Mouse (Mus musculus): ENCODE results near the gene Rchy1. TPM values are rescaled to one million over a fixed set of nuclear protein-coding genes. Genes with fewer than 3 reads are reported as not detected.

Gene Rchy1
- 44.0 and 45.8 TPM in 2 replicates for polyA plus RNA-seq (2016; fragmentation: Nextera tagmentation; extraction: Ambion mirVana)

DNA sequence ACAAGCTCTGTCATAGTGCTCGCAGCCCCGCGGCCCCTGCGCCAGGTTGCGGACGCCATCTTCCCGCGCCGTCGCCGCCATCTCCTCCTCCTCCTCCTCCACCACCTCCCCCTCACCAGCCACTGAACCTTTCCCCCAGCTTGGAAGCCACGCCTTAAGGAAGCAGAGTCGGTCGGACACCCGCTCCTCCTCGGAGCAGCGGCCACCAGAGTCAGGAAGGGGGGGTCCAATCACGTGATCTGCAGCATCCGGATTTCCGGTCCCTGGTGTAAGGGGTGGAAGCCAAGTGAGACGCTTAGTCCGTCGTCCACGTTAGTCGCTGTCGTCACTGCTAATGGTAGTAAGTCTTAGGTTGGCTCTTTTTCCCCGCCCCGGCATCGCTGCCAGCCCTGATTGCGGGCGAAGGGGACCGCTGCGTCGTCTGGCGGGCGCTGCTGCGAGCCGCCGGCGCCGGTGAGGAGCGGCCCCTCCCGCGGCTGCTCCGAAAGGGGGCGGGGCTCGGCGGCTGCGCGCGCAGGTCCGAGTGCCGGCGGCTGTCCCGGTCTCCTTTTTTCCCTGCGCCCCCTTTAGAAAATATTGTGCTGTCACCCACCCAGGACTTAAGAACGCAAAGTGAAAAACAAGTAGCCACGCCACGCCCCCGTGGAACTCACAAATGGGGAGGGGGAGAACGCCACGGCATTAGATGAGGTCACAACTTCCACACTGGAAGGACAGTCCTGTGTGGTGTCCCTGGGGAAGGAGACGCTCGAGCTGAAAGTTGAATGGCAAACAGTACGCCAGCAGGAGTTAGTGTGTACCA is at the start of gene Rchy1:
TSS of gene Rchy1 (minus strand) at position 430 of the 802 bp plus-strand sequence.
- H3K4me2 ChIP-seq = peak within 1 kb of the TSS; percentile 76
- ATAC-seq = peak; percentile 92
- peak within 1 kb of the TSS; percentile 96 for H3K27ac ChIP-seq
- peaks cover 50% of the 10 kb centered on the region for H3K4me1 ChIP-seq
- H3K4me3 ChIP-seq = peak within 1 kb of the TSS; percentile 80
- H3K36me3 ChIP-seq = peaks cover 18% of the 10 kb centered on the region
- no peaks in the 10 kb centered on the region for H3K27me3 ChIP-seq (replicated peaks)
- H3K9me3 ChIP-seq (replicated peaks) = no peaks in the 10 kb centered on the region
- WGBS (ENCODE audit: insufficient replicate concordance) = under 1% methylated on average over 65 of the region's 65 CpGs
- H3K9ac ChIP-seq = peak within 1 kb of the TSS; percentile 87

GRCm38 (mm10) chr5:92011756-92012155 is 48.9 kb upstream of the Rchy1 start:
- no peak for ATAC-seq
- no peak overlapping the region for H3K4me3 ChIP-seq
- no peaks in the 10 kb centered on the region for H3K9me3 ChIP-seq (replicated peaks)
- H3K4me1 ChIP-seq = no peaks in the 10 kb centered on the region
- WGBS (ENCODE audit: insufficient replicate concordance) = 54% methylated on average over 7 of the region's 7 CpGs
- H3K9ac ChIP-seq = no peak overlapping the region
- H3K36me3 ChIP-seq = no peaks in the 10 kb centered on the region
- no peak overlapping the region for H3K4me2 ChIP-seq
- no peaks in the 10 kb centered on the region for H3K27me3 ChIP-seq (replicated peaks)
- H3K27ac ChIP-seq = no peak overlapping the region

- no peak overlapping the region for H3K27ac ChIP-seq
- no peak overlapping the region for H3K4me2 ChIP-seq
- H3K4me3 ChIP-seq = no peak overlapping the region
- H3K4me1 ChIP-seq = no peaks in the 10 kb centered on the region
- H3K36me3 ChIP-seq = no peaks in the 10 kb centered on the region
- H3K27me3 ChIP-seq (replicated peaks) = no peaks in the 10 kb centered on the region
- 19% methylated on average over 2 of the region's 2 CpGs for WGBS (ENCODE audit: insufficient replicate concordance)
- H3K9me3 ChIP-seq (replicated peaks) = no peaks in the 10 kb centered on the region
- no peak overlapping the region for H3K9ac ChIP-seq
- peak; percentile 51; the same call in 1 of the 2 replicates for ATAC-seq
These were observed 47.0 kb upstream of the Rchy1 start for GRCm38 (mm10) chr5:92009827-92010226.

- no peak overlapping the region for H3K4me3 ChIP-seq
These were observed 40.1 kb upstream of the Rchy1 start for GRCm38 (mm10) chr5:92003011-92003410.

GRCm38 (mm10) chr5:92000770-92001169 is 37.9 kb upstream of the Rchy1 start:
- no peak overlapping the region for H3K4me2 ChIP-seq
- no peak overlapping the region for H3K9ac ChIP-seq
- no peak overlapping the region for H3K4me3 ChIP-seq
- H3K36me3 ChIP-seq = no peaks in the 10 kb centered on the region
- no peak for ATAC-seq
- peaks cover 5% of the 10 kb centered on the region; the same call in 1 of the 2 replicates for H3K9me3 ChIP-seq (replicated peaks)
- H3K4me1 ChIP-seq = no peaks in the 10 kb centered on the region
- 19% methylated on average over 2 of the region's 2 CpGs for WGBS (ENCODE audit: insufficient replicate concordance)
- no peak overlapping the region for H3K27ac ChIP-seq
- H3K27me3 ChIP-seq (replicated peaks) = no peaks in the 10 kb centered on the region

More at GRCm38 (mm10) chr5:92003011-92003410, 40.1 kb upstream of the Rchy1 start:
- 46% methylated on average over 2 of the region's 2 CpGs for WGBS (ENCODE audit: insufficient replicate concordance)
- Histone ChIP-seq H3K36me3 (no peaks in the 10 kb centered on the region), H3K4me1 (no peaks in the 10 kb centered on the region), H3K9ac (no peak overlapping the region), H3K27ac (no peak overlapping the region), H3K27me3 (replicated peaks) (no peaks in the 10 kb centered on the region), H3K4me2 (no peak overlapping the region), H3K9me3 (replicated peaks) (peaks cover 5% of the 10 kb centered on the region; the same call in 1 of the 2 replicates)
- no peak for ATAC-seq

DNA sequence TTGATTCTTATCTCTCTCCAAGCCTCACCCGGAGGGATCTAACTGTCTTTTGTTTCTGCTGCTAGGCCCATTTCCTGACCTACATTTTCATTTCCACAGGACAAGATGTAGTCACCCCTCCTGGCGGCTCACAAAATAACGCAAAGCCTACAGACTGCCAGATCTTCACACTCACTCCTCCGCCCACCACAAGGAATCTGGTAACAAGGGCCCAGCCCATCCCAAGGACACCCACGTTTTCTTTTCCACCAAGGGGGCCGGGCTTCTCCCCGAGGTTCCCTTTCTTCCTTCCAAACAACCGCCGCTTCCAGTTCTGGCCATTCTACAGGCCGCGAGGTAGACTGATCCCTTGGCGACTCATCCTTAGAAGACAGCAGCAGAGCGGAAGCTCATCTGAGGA is 31.7 kb upstream of the Rchy1 start:
- Histone ChIP-seq H3K36me3 (no peaks in the 10 kb centered on the region), H3K27me3 (replicated peaks) (no peaks in the 10 kb centered on the region), H3K4me3 (no peak overlapping the region), H3K4me2 (no peak overlapping the region), H3K4me1 (no peaks in the 10 kb centered on the region), H3K27ac (no peak overlapping the region), H3K9me3 (replicated peaks) (peaks cover 5% of the 10 kb centered on the region; the same call in 1 of the 2 replicates), H3K9ac (no peak overlapping the region)
- no peak for ATAC-seq
- WGBS (ENCODE audit: insufficient replicate concordance) = 61% methylated on average over 13 of the region's 13 CpGs

DNA sequence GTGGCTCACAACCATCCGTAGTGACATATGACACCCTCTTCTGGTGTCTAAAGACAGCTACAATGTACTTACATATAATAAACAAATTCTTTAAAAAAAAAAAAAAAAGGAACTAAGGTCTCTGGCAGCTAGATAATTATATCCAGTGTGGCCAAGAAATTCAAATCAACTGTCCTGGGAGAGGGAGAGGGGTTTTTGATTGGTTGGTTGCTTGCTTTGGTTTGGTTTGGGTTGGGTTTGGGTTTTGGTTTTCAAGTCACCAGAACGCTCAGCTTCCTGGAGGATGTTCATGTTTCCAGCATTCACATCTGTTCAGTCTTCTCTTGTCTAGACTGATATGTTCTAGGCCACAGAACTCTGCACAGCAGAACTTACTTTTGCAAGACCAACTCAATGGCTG is 30.2 kb upstream of the Rchy1 start:
- ATAC-seq = no peak
- H3K4me2 ChIP-seq = no peak overlapping the region
- no peaks in the 10 kb centered on the region for H3K4me1 ChIP-seq
- no peak overlapping the region for H3K4me3 ChIP-seq
- no peaks in the 10 kb centered on the region for H3K27me3 ChIP-seq (replicated peaks)
- H3K36me3 ChIP-seq = no peaks in the 10 kb centered on the region
- H3K9me3 ChIP-seq (replicated peaks) = no peaks in the 10 kb centered on the region
- no peak overlapping the region for H3K27ac ChIP-seq
- 64% methylated on average over 2 of the region's 2 CpGs for WGBS (ENCODE audit: insufficient replicate concordance)
- H3K9ac ChIP-seq = no peak overlapping the region

GRCm38 (mm10) chr5:91991191-91991937 is 28.5 kb upstream of the Rchy1 start:
- Histone ChIP-seq H3K4me2 (no peak overlapping the region), H3K4me3 (no peak overlapping the region), H3K4me1 (no peaks in the 10 kb centered on the region), H3K27me3 (replicated peaks) (no peaks in the 10 kb centered on the region), H3K9me3 (replicated peaks) (no peaks in the 10 kb centered on the region), H3K36me3 (no peaks in the 10 kb centered on the region), H3K27ac (no peak overlapping the region), H3K9ac (no peak overlapping the region)
- no peak for ATAC-seq
- 58% methylated on average over 6 of the region's 6 CpGs for WGBS (ENCODE audit: insufficient replicate concordance)

DNA sequence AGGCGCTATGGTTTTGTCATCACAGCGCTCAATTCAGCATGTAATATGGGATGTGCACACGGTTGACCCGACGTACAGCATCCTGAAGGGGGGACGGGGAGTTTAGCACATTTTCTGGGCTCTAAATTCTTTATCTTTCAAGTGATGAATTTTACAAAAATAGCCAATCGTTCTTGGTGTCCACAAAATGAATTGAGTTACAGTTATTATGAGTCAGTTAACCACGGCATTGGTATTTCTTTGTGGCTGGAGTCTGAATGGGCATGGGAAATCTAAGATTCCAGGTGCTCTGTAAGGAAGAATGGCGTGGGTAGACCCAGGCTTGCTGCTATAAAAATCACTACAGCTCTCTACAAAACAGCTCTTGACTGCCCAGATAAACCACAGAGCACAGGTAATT is 26.4 kb upstream of the Rchy1 start:
- Histone ChIP-seq H3K4me3 (no peak overlapping the region), H3K9ac (no peak overlapping the region), H3K27ac (no peak overlapping the region), H3K27me3 (replicated peaks) (no peaks in the 10 kb centered on the region), H3K9me3 (replicated peaks) (no peaks in the 10 kb centered on the region), H3K36me3 (no peaks in the 10 kb centered on the region), H3K4me1 (no peaks in the 10 kb centered on the region), H3K4me2 (no peak overlapping the region)
- ATAC-seq = no peak
- 71% methylated on average over 9 of the region's 9 CpGs for WGBS (ENCODE audit: insufficient replicate concordance)

- Histone ChIP-seq H3K36me3 (no peaks in the 10 kb centered on the region), H3K9me3 (replicated peaks) (no peaks in the 10 kb centered on the region), H3K27me3 (replicated peaks) (no peaks in the 10 kb centered on the region), H3K27ac (no peak overlapping the region), H3K9ac (no peak overlapping the region), H3K4me1 (no peaks in the 10 kb centered on the region), H3K4me2 (no peak overlapping the region), H3K4me3 (no peak overlapping the region)
- no peak for ATAC-seq
- 82% methylated on average over 2 of the region's 2 CpGs for WGBS (ENCODE audit: insufficient replicate concordance)
These were observed 24.9 kb upstream of the Rchy1 start for GRCm38 (mm10) chr5:91987799-91988198.

DNA sequence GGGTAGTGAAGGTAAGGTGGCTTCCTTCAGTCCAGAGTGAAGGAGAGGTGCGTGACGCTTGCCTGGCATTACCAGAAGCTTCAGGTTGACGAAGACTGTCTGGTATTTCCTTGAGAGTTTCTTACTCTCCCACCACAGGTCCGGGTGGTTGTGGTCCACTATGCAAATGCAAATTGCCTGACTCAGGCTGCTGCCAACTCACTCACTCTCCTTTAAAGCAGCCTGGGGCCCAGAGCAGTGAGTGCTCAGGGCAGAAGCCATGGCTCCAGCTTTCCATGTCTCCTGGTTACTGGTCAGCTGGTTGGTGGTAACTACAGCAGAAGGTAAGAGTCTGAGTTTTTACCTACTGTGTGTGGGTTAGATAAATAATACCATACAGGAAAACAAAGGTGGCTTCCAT is 24.4 kb upstream of the Rchy1 start, which contains the start of gene Odaph:
TSS of gene Odaph (plus strand) at position 240 of the 400 bp plus-strand sequence.
- Histone ChIP-seq H3K36me3 (no peaks in the 10 kb centered on the region), H3K4me2 (no peak within 1 kb of the TSS), H3K9me3 (replicated peaks) (no peaks in the 10 kb centered on the region), H3K27ac (no peak within 1 kb of the TSS), H3K4me3 (no peak within 1 kb of the TSS), H3K9ac (no peak within 1 kb of the TSS), H3K27me3 (replicated peaks) (no peaks in the 10 kb centered on the region), H3K4me1 (no peaks in the 10 kb centered on the region)
- no peak for ATAC-seq
- 60% methylated on average over 4 of the region's 4 CpGs for WGBS (ENCODE audit: insufficient replicate concordance)

DNA sequence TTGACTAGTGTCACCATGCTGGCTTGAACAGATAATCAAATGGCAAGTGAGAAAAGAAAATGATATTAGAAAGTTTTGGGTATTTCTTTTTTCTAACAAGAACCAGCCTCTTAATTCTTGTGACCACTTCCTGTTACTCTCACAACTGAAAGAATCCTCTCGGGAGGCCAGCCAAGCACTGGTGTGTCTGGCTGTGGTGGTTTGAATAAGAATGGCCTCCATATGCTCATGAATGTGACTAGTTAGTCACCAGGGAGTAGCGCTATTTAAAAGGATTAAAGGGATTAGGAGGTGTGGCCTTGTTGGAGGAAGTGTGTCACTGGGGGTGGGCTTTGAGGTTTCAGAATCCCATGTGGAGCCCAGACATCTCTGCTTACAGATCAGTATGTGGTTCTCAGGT is 22.9 kb upstream of the Rchy1 start:
- no peaks in the 10 kb centered on the region for H3K36me3 ChIP-seq
- no peaks in the 10 kb centered on the region for H3K9me3 ChIP-seq (replicated peaks)
- no peak for ATAC-seq
- no peak overlapping the region for H3K4me2 ChIP-seq
- 54% methylated on average over 2 of the region's 2 CpGs for WGBS (ENCODE audit: insufficient replicate concordance)
- H3K9ac ChIP-seq = no peak overlapping the region
- no peak overlapping the region for H3K4me3 ChIP-seq
- H3K27me3 ChIP-seq (replicated peaks) = no peaks in the 10 kb centered on the region
- H3K4me1 ChIP-seq = no peaks in the 10 kb centered on the region
- H3K27ac ChIP-seq = no peak overlapping the region
